Mouse (Mus musculus) spleen, adult 2 months (tissue): ENCODE data around the gene Slc7a10.

Source experiments
- CTCF ChIP-seq: fragments of 200-500 bp; IDR thresholded peaks from 2 replicates; pipeline ENCODE4 v1.5.1; 2011; ENCODE audit warnings: mild to moderate bottlenecking, inconsistent platforms; ENCODE audit not compliant: insufficient read depth, insufficient read length, insufficient replicate concordance; ENCODE audit errors: extremely low read depth
- POLR2A ChIP-seq: fragments of 200-500 bp; IDR thresholded peaks from 2 replicates; pipeline ENCODE4 v1.6.1; 2011; ENCODE audit warnings: low read depth, low read length, inconsistent platforms

DNA sequence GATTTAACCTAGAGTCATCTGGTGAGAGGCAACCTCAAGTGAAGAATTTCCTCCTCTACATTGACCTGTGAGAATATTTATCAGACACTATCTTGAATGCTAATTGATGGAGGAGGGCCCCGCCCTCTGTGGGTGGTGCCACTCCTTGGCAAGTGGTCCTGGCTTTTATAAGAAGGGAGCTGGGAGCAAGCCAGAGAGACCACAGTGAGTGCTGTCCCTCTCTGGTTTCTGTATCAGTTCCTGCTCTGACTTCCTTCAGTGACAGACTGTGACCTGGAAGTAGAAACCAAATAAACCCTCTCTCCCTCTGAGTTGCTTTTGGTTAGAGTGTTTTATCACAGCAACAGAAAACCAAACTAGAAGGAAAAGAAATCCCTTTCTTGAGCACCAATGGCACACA is 48.7 kb upstream of the Slc7a10 start:
- TF ChIP-seq CTCF (no peak), POLR2A (no peak)
